Mouse (Mus musculus) midbrain, embryonic 11.5 days (tissue): ENCODE measurements around the gene Tssk1. TPM values are rescaled to one million over a fixed set of nuclear protein-coding genes. Genes with fewer than 3 reads are reported as not detected.

Experiments used
- ATAC-seq: fragments of 200-750 bp; cut with Nextera tagmentation; 2 replicates; pipeline ENCODE4 v1.8.0; 2017; ENCODE audit warnings: moderate TSS enrichment, moderate library complexity; ENCODE audit not compliant: low FRiP score
- DNase-seq: peaks from one replicate; pipeline ENCODE4 v3.0.0; 2015; ENCODE audit warnings: low spot score; ENCODE audit errors: missing footprints
- H3K27ac ChIP-seq: fragments of 300-500 bp; sonication (generic); 2 replicates; pipeline ENCODE4 v1.5.1; 2014; ENCODE audit warnings: low read depth, low read length
- H3K27me3 ChIP-seq: fragments of 300-500 bp; sonication (generic); 2 replicates; pipeline ENCODE4 v1.6.1; 2014; ENCODE audit warnings: mild to moderate bottlenecking, low read length, moderate library complexity, mixed read lengths; ENCODE audit not compliant: control insufficient read depth, insufficient read depth
- H3K36me3 ChIP-seq: fragments of 300-500 bp; sonication (generic); 2 replicates; pipeline ENCODE4 v1.6.1; 2014; ENCODE audit warnings: mild to moderate bottlenecking, low read length, moderate library complexity, mixed read lengths; ENCODE audit not compliant: control insufficient read depth, insufficient read depth
- H3K4me1 ChIP-seq: fragments of 300-500 bp; sonication (generic); 2 replicates; pipeline ENCODE4 v1.6.1; 2014; ENCODE audit warnings: low read length; ENCODE audit not compliant: control insufficient read depth, insufficient read depth
- H3K4me2 ChIP-seq: fragments of 300-500 bp; sonication (generic); 2 replicates; pipeline ENCODE4 v1.6.1; 2014; ENCODE audit warnings: mild to moderate bottlenecking, moderate library complexity
- H3K4me3 ChIP-seq: fragments of 300-500 bp; sonication (generic); 2 replicates; pipeline ENCODE4 v1.5.1; 2014; ENCODE audit warnings: low read depth, low read length
- H3K9ac ChIP-seq: fragments of 300-500 bp; sonication (generic); 2 replicates; pipeline ENCODE4 v1.6.1; 2014; ENCODE audit warnings: low read length
- H3K9me3 ChIP-seq: fragments of 300-500 bp; sonication (generic); 2 replicates; pipeline ENCODE4 v1.6.1; 2016; ENCODE audit warnings: low read length; ENCODE audit not compliant: control insufficient read depth
- WGBS: fragments of 180-500 bp; shearing (Covaris S2); extraction: QIAGEN DNeasy Blood & Tissue Kit; methylation state at CpG from one replicate; pipeline ENCODE4 v1.1.7; 2014; 5-methylcytosine and 5-hydroxymethylcytosine counted together
- polyA plus RNA-seq: library from polyadenylated mRNA; unstranded; fragments of >200 nt; fragmentation: Nextera tagmentation; extraction: Ambion mirVana; gene quantifications from 2 replicates; pipeline ENCODE4 v1.2.1, GENCODE M21; 2014

Tssk1 gene
- polyA plus RNA-seq, 1 experiment from 2014 or later = not detected

DNA sequence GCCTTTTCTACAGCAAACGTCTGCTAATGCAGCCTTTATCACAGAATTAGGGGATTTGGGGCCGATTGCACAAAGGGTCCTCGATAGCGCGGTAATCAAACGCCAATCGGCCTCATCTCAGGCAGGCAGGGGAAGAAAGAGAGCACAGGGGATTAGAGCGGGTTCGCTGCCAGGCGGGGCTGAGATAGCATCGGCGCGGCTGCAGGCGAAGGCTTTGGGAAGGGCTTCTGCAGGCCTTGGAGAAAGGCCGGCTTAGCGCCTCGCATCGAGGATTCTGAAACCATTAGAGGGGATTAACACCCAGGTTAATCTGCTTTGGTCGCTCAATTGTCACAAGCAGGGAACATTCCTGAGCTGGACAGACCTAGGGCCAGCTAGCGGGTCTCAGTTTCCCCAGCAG is 26.6 kb downstream of the Tssk1 start:
- H3K4me2 ChIP-seq = peak overlapping the region; percentile 96
- WGBS = 3% methylated on average over 20 of the region's 20 CpGs
- H3K4me3 ChIP-seq = no peak overlapping the region
- peak; percentile 95 for DNase-seq
- ATAC-seq = peak; percentile 28; the same call in 1 of the 2 replicates
- peaks cover 3% of the 10 kb centered on the region; the same call in 1 of the 2 replicates for H3K36me3 ChIP-seq
- H3K27me3 ChIP-seq = peaks cover 28% of the 10 kb centered on the region
- H3K9me3 ChIP-seq = no peaks in the 10 kb centered on the region
- H3K4me1 ChIP-seq = peaks cover 19% of the 10 kb centered on the region
- peak overlapping the region; percentile 74 for H3K9ac ChIP-seq
- H3K27ac ChIP-seq = peak overlapping the region; percentile 41; the same call in 1 of the 2 replicates

DNA sequence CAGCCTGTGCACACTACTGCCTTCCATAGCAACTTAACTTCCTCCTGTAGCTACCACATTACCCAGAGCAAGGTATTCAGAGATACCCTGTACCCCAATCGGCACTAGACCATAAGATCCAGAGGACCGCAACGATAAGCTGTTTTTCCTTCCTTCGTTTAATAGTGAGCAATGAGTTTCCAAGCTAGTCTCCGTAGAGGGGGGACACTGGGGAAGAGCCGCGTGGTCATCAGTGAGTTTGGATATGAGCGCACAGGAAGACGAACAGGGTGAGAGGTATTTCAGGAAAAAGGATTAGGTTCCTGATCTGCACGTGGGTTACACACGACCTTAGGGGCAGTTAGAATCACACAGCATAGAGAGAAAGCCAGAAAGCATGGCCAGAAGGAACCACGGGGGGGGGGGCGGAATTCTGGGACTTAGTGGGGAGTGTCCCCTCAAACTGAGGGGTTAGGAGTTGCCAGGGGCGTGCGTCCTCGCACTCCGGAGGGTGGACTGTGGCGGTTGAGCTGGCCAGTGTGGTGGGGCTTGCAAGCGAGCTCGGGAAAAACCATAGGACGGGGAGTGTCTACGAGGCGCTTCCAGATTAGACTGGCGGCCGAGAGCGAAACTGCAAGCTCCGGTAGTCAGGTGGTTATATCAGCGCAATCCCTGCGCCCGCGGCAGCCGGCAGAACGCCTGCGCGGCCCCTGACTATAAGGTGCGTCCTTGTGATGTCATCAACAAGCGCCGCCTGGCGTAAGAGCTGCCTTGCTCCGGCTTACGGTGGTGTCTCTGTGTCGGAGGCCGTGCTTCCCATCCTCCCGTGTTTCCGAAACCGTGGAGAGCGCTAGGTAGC is 27.5 kb downstream of the Tssk1 start:
- peak overlapping the region; percentile 76 for H3K27ac ChIP-seq
- peak; percentile 99 for DNase-seq

GRCm38 (mm10) chr16:17922163-17922538 is 28.1 kb downstream of the Tssk1 start:
- under 1% methylated on average over 14 of the region's 14 CpGs for WGBS

More for the DNA sequence above, 27.5 kb downstream of the Tssk1 start:
- Histone ChIP-seq H3K9me3 (no peaks in the 10 kb centered on the region), H3K36me3 (peaks cover 3% of the 10 kb centered on the region; the same call in 1 of the 2 replicates), H3K9ac (peak overlapping the region; percentile 74), H3K4me2 (peak overlapping the region; percentile 96), H3K27me3 (peaks cover 22% of the 10 kb centered on the region), H3K4me3 (peak overlapping the region; percentile 64), H3K4me1 (peaks cover 20% of the 10 kb centered on the region)
- peak; percentile 92 for ATAC-seq
- 3% methylated on average over 47 of the region's 47 CpGs for WGBS

DNA sequence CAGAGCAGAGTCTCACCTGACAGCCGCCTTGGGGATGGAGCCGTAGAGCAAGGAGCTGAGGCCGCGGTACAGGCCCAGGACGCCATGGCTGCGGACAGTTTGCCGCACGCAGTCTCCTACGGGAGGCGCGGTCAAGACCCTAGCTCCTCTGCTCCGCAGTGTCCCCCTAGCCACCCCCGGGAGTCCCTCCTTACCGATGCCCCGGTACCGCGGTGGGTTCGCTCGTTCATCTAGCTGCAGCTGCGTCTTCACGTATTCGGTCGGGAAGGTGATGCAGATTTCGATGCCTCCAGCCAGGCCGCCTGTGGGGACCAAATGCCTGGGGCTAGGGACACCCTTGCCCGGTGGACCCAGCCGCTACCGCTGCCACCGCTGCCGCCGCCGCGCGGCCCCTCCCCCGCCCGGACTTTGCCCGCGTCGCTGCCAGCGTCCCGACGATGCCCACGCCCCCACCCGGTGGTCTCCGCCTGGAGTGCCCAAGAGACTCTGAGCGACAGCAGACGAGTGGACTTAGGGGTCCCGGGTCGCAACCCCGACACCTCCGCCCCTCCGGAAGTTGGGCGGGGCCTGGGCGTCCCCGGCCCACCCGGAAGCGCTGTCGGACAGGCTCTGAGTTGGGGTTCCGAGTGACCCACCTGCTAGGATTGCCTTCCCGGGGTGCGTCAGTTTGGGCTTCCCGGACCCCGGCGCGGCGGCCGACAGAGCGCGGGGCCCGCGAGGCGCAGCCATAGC is 33.5 kb downstream of the Tssk1 start:
- ATAC-seq (peak; percentile 65), DNase-seq (peak; percentile 93)

More at GRCm38 (mm10) chr16:17922163-17922538, 28.1 kb downstream of the Tssk1 start:
- ATAC-seq (peak; percentile 28; the same call in 1 of the 2 replicates), DNase-seq (no peak)
- H3K9me3 ChIP-seq = no peaks in the 10 kb centered on the region
- H3K4me3 ChIP-seq = peak overlapping the region; percentile 64
- H3K4me2 ChIP-seq = peak overlapping the region; percentile 96
- peaks cover 3% of the 10 kb centered on the region; the same call in 1 of the 2 replicates for H3K36me3 ChIP-seq
- peak overlapping the region; percentile 74 for H3K9ac ChIP-seq
- peaks cover 26% of the 10 kb centered on the region for H3K4me1 ChIP-seq
- peaks cover 16% of the 10 kb centered on the region for H3K27me3 ChIP-seq
- peak overlapping the region; percentile 6; the same call in 1 of the 2 replicates for H3K27ac ChIP-seq

DNA sequence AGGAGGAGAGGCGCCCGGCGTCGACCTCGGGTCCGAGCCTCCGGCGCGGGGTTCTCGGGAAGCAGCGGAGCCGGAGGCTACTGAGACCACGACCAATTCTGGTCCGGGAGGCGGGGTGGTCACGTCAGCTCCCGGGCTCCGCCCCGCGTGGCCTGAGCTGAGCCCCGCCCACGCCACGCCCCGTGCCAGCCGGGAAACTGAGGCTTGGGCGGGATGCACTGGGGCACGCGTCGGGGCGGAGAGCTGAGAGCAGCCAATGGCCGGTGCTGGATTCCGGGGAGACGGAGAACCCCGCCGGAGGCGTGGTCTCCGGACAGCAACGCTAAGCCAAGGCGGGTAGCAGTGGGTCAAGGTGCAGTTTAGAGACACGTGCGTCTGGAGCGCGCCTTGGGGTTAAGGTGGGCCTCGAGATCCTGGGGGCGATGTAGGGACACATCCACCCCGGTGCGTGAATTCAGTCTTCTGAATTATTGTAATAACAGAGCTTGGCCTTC is 34.1 kb downstream of the Tssk1 start, which contains the start of gene Slc25a1:
Gene Slc25a1, minus strand, starts transcription at position 133 of the 494 bp plus-strand sequence.
- ATAC-seq (peak; percentile 86), DNase-seq (peak; percentile 98)
- WGBS = under 1% methylated on average over 47 of the region's 47 CpGs

More for the DNA sequence above, 33.5 kb downstream of the Tssk1 start:
- peak overlapping the region; percentile 69 for H3K4me3 ChIP-seq
- peaks cover 21% of the 10 kb centered on the region for H3K4me1 ChIP-seq
- under 1% methylated on average over 71 of the region's 72 CpGs for WGBS
- peak overlapping the region; percentile 77 for H3K9ac ChIP-seq
- peak overlapping the region; percentile 91 for H3K4me2 ChIP-seq
- peak overlapping the region; percentile 41 for H3K27ac ChIP-seq
- H3K27me3 ChIP-seq = peaks cover 4% of the 10 kb centered on the region; the same call in 1 of the 2 replicates
- no peaks in the 10 kb centered on the region for H3K9me3 ChIP-seq
- H3K36me3 ChIP-seq = peaks cover 3% of the 10 kb centered on the region; the same call in 1 of the 2 replicates

DNA sequence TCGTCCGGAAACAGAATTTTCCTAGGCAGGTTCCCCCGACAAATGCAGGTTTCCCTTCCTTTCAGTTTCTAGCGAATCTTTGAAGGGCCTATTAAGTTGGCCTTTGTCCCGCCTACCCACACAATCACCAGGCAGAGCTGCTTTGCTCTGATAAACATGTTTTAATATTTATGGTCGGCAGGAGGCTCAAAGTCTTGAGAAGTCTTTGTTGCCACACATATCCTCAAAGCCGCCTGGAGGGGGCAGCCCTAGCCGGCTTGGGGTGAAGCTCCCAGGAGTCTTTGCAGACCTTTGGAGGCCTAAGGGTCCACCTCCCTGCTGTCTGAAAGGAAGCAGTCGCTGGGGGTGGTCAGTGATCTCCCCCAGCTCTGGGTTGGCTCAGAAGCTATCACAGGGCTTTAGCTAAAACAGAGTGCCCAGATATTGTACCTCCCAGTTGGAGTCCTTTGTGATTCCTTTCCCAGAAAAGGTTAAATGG is 34.6 kb downstream of the Tssk1 start:
- under 1% methylated on average over 9 of the region's 9 CpGs for WGBS
- no peaks in the 10 kb centered on the region for H3K9me3 ChIP-seq
- peak; percentile 65 for ATAC-seq

More for the DNA sequence above, 34.1 kb downstream of the Tssk1 start, which contains the start of gene Slc25a1:
- peak within 1 kb of the TSS; percentile 69 for H3K4me3 ChIP-seq
- H3K27me3 ChIP-seq = peaks cover 4% of the 10 kb centered on the region; the same call in 1 of the 2 replicates
- H3K4me1 ChIP-seq = peaks cover 18% of the 10 kb centered on the region
- H3K9ac ChIP-seq = peak within 1 kb of the TSS; percentile 77
- peaks cover 3% of the 10 kb centered on the region; the same call in 1 of the 2 replicates for H3K36me3 ChIP-seq
- no peaks in the 10 kb centered on the region for H3K9me3 ChIP-seq
- H3K27ac ChIP-seq = peak within 1 kb of the TSS; percentile 41
- H3K4me2 ChIP-seq = peak within 1 kb of the TSS; percentile 91

GRCm38 (mm10) chr16:17929211-17929610 is 35.2 kb downstream of the Tssk1 start:
- Histone ChIP-seq H3K9ac (no peak overlapping the region), H3K9me3 (no peaks in the 10 kb centered on the region), H3K27ac (peak overlapping the region; percentile 41; the same call in 1 of the 2 replicates), H3K4me1 (peaks cover 18% of the 10 kb centered on the region), H3K4me3 (no peak overlapping the region), H3K36me3 (peaks cover 3% of the 10 kb centered on the region; the same call in 1 of the 2 replicates), H3K4me2 (no peak overlapping the region), H3K27me3 (peaks cover 4% of the 10 kb centered on the region; the same call in 1 of the 2 replicates)
- 5% methylated on average over 2 of the region's 2 CpGs for WGBS
- DNase-seq (no peak), ATAC-seq (peak; percentile 4; the same call in 1 of the 2 replicates)

More for the DNA sequence above, 34.6 kb downstream of the Tssk1 start:
- Histone ChIP-seq H3K4me3 (peak overlapping the region; percentile 69), H3K36me3 (peaks cover 3% of the 10 kb centered on the region; the same call in 1 of the 2 replicates), H3K9ac (peak overlapping the region; percentile 77), H3K4me2 (peak overlapping the region; percentile 91), H3K27ac (peak overlapping the region; percentile 41), H3K4me1 (peaks cover 18% of the 10 kb centered on the region), H3K27me3 (peaks cover 4% of the 10 kb centered on the region; the same call in 1 of the 2 replicates)
- peak; percentile 97 for DNase-seq

DNA sequence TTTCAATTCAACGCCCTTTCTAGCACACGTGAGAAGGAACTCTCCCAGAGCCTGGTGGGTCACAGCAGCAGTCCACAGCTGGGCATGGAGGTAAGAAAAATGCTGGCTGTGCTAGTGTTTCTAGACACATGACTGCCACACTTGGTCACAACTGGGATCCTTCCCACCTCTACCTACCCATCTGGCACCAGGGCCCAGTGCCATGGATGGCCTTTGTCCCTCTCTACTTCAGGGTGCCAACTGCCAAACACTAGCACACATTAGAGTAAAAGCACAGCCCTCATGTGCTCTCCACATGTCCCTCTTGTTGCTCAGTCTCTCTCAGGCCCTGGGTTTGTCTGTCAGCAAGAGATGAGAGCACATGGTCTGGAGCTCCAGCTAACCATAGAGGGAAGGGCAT is 35.6 kb downstream of the Tssk1 start:
- peaks cover 18% of the 10 kb centered on the region for H3K4me1 ChIP-seq
- no peak overlapping the region for H3K27ac ChIP-seq
- H3K4me3 ChIP-seq = no peak overlapping the region
- ATAC-seq (no peak), DNase-seq (peak; percentile 83)
- WGBS = 70% methylated on average over 2 of the region's 2 CpGs
- peaks cover 3% of the 10 kb centered on the region; the same call in 1 of the 2 replicates for H3K36me3 ChIP-seq
- no peak overlapping the region for H3K4me2 ChIP-seq
- no peaks in the 10 kb centered on the region for H3K9me3 ChIP-seq
- no peak overlapping the region for H3K9ac ChIP-seq
- H3K27me3 ChIP-seq = peaks cover 4% of the 10 kb centered on the region; the same call in 1 of the 2 replicates
